Mouse (Mus musculus) ovary, postnatal 36 days (tissue): ENCODE results near the gene Ptk6.

Source experiments
- DNase-seq: peaks from one replicate; pipeline ENCODE4 v3.0.0; 2022; ENCODE audit warnings: low spot score, mixed read lengths

The Ptk6 gene

DNA sequence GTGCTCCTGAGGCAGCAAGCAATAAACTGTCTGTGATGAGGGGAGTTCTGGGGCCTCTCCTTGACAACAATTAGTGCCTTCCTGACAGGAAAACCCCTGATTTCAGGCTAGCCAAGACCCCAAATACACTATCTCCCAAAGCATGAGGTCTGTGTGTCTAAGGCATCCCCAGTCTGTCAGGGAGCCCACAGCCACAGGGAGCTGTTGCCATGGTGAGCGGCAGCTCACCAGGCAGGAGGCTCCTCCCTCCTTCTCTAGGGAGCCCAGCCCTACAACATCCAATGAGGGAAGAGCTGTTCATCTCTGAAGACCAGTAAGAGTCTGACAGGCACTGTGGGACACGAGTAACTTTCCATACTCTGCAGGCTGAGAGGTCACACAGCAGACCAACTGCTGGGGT lies 42.8 kb downstream of the Ptk6 start:
- DNase-seq: no peak

- no peak for DNase-seq
Observed at GRCm38 (mm10) chr2:181159091-181159514, 43.5 kb downstream of the Ptk6 start.

DNA sequence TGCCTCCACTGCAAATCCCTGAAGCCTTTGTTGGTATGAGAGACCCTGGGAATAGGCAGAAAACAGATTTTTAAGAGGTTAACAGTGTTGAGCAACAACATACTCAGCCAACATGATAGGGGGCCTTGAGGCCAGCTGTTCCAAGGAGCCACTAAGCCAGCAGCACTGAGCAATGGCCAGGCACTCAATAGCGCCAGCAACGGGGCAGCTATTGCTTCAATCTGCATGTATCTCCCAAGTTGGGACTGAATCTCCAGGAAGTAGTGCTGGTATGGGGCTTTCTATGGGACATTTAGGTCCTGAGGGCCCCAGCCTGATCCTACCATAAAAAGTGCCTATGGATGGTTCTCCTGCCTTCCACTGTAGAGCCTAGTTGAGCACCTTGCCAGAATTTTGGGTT lies 44.1 kb downstream of the Ptk6 start:
- no peak for DNase-seq

- DNase-seq: no peak
Observed at GRCm38 (mm10) chr2:181157716-181158302, 44.8 kb downstream of the Ptk6 start.

GRCm38 (mm10) chr2:181157180-181157579 lies 45.4 kb downstream of the Ptk6 start:
- DNase-seq: no peak

- no peak for DNase-seq
Observed at GRCm38 (mm10) chr2:181156248-181157121, 46.1 kb downstream of the Ptk6 start, which contains the start of gene Eef1a2. TSS of gene Eef1a2 (minus strand) at chr2:181157014.

- no peak for DNase-seq
Observed at GRCm38 (mm10) chr2:181155801-181156200, 46.8 kb downstream of the Ptk6 start.

DNA sequence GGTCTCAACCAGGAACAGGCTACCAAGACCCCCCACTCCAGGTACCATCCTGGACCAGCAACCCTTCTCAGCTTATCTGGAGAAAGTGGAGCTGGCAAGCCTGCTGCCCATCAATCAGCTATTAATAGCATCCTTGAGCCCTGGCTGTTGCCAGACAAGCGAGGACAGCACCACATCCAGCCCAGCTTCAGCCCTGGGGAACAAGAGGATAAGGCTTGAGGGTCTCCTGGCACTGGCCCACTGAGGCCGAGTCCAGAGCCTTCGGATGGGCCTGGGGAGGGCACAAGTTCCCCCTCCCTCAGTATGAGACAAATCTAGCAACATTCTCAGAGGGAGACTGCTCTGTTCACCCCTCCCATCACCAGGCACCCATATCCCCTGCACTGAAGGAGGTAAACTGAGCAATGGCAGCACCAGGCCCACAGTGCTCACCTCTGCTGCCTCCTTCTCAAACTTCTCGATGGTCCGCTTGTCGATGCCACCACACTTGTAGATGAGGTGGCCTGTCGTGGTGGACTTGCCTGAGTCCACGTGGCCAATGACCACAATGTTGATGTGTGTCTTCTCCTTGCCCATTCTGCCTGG lies 47.7 kb downstream of the Ptk6 start:
- DNase-seq: no peak

DNA sequence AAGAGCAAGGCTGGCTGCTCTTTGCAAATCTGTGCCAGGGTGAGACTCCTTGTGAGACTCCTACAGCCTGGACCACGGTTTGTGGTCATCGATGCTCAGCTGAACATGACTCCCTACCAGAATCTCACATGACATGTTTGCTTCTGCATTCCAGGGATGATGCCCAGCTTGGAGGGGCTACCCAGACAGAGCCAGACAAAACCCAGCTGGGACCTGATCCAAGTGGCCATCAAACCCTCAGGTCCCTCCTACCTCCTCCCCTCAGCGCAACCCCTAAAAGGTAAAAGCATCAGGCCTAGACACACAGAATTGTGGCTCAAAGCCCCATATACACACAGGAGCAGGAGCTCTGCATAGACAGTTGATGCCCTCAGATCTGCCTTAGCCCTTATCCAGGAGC lies 48.2 kb downstream of the Ptk6 start:
- DNase-seq: no peak

- DNase-seq: no peak
Observed at GRCm38 (mm10) chr2:181153837-181154236, 48.8 kb downstream of the Ptk6 start.

DNA sequence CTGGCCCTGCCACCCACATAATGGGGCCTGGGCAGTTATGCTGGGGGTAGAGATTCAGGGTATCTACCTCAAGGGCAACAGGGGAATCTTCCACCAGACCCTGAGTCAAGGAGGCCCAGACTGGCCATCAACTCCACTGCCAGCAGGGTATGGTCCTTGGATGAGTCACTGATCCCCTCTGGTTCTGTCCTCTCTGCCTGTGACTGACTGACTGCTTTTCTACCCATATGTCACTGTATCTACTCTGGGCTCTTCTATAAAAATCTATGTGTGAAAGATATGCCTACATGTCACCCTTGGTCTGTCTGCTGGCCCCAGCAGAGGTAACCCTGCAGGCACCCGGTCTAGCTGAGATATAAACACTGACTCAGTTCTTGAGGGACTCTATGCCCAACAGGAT lies 49.5 kb downstream of the Ptk6 start:
- no peak for DNase-seq

GRCm38 (mm10) chr2:181152701-181153100 lies 49.9 kb downstream of the Ptk6 start:
- DNase-seq: no peak

- DNase-seq: no peak
Observed at GRCm38 (mm10) chr2:181150281-181150680, 52.3 kb downstream of the Ptk6 start.

DNA sequence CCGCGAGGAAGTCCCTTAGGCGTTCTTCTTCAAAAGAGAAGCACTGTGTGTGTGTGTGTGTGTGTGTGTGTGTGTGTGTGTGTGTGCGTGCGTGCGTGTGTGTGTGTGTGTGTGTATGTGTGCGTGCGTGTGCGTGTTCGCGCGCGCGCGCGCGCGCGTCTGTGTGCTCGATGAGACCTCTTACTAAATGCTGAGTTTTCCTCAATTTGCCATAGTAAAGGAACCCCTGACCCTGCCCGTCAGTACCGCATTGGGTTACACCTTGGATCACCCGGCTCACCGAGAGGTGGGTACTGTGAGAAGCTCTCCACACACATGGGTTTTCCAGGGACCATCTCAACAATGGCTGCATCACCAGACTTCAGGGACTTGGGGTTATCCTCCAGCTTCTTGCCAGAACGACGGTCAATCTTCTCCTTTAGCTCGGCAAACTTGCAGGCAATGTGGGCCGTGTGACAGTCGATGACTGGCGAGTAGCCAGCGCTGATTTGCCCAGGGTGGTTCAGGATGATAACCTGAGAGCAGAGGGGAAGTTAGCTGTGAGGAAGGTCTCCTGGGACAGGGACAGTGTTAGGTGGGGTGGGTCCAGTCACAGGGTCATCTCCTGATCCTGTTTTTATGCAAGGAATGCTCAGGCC lies 54.2 kb downstream of the Ptk6 start:
- DNase-seq: no peak

DNA sequence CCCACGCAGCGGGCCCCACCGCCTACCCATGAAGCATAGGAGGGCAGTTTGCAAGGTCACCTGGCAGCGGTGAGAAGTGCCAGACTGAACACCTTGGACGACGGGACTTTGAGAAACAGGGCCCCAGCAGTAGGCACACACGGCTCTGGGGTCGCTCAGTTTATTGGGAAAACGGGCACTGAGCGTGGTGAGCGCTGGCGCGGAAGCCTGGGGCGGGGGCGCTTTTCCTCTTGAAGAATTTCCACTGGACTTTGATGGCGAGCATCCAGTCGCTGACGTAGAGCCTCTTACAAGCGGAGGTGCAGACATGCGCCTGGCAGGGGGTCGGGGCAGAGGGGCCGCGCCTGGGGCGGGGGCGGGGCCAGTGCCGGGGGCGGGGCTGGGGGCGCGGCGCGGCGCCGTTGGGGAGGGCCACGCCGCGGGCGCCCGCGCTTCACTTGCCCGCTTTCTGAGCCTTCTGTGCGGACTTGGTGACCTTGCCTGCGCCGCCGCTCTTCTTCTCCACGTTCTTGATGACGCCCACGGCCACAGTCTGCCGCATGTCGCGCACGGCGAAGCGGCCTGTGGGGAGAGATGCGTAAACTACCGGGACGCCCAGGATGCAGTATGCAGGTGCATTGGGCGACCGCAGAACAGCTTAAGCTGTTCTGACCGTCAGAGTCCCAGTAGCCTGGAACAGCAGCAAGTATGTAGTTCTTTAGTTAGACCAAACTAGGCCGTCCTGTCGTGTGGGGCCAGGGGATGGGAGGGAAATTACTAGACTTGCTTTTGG lies 54.9 kb downstream of the Ptk6 start:
- DNase-seq: no peak

- DNase-seq: no peak
Observed at GRCm38 (mm10) chr2:181146976-181147545, 55.5 kb downstream of the Ptk6 start.

- no peak for DNase-seq
Observed at GRCm38 (mm10) chr2:181144675-181145074, 57.9 kb downstream of the Ptk6 start.
